Mouse (Mus musculus): ENCODE data around the gene Igdcc4.

- no peak for TF ChIP-seq POLR2A (IDR thresholded peaks at IDR 0.05; ENCODE audit: insufficient read depth, low read length)
- TF ChIP-seq EP300 (IDR thresholded peaks at IDR 0.05; ENCODE audit: insufficient read depth, low read depth, low read length), result no peak
These were observed 17.0 kb upstream of the Igdcc4 start for GRCm38 (mm10) chr9:65084198-65084807.
